ENCODE assay signal across 30 mouse cellular contexts in genomic region chr7:102330270-102330669, GRCm38 (mm10).
A peak's percentile ranks its signal among the peaks of the same experiment; 100 is the strongest.
DNase-seq lines count a peak whose midpoint lies in the region; ATAC-seq and TF ChIP-seq lines count a peak whose summit lies in the region.
"Had no signal": no experiment of that assay in that cellular context is flagged by ENCODE, and none has a peak within 500 bp of the region (broad histone marks: within the 10 kb centered on the region; RNA-seq: fewer than 3 reads in every experiment).

No protein-coding gene starts in this region.

- peak; percentile 58 for ATAC-seq in liver, embryonic 12.5 days
- ATAC-seq in liver, postnatal 0 days: no peak
- peak; percentile 18; the same call in 1 of the 2 replicates for ATAC-seq in liver, embryonic 13.5 days (ENCODE audit: low read depth)
- ATAC-seq: activated CD4-positive, CD25-positive, alpha-beta regulatory T cell, adult 4 months; CD4-positive, CD25-positive, alpha-beta regulatory T cell, adult 4 months; forebrain, postnatal 0 days; hindbrain, postnatal 0 days; inflammation-experienced regulatory T-cells, adult 6 months; intestine, embryonic 16.5 days had no signal

- intact Hi-C loops in gastrocnemius, adult 2 months (cut with DNase I): no loop called here

- H3K4me1 ChIP-seq in liver, embryonic 12.5 days: peaks cover 12% of the 10 kb centered on the region
- H3K4me1 ChIP-seq in liver, postnatal 0 days (ENCODE audit: insufficient read depth): 0 out of 2 replicates have a peak, but pooled peaks cover 3% of the 10 kb centered on the region
- peaks cover 13% of the 10 kb centered on the region for H3K4me1 ChIP-seq in liver, embryonic 13.5 days (replicated peaks)
- H3K4me1 ChIP-seq: embryonic facial prominence, embryonic 10.5 days; embryonic facial prominence, embryonic 13.5 days; forebrain, embryonic 12.5 days; hindbrain, embryonic 10.5 days; hindbrain, embryonic 13.5 days had no signal

- TF ChIP-seq CTCF in gastrocnemius, adult 2 months (IDR thresholded peaks at IDR 0.05): no peak
- no peak for TF ChIP-seq CTCF in liver, postnatal 0 days (IDR thresholded peaks at IDR 0.05; ENCODE audit: low read depth)

- H3K9ac ChIP-seq in liver, embryonic 12.5 days: no peak overlapping the region
- no peak overlapping the region for H3K9ac ChIP-seq in liver, postnatal 0 days (replicated peaks)
- H3K9ac ChIP-seq in liver, embryonic 13.5 days: no peak overlapping the region
- H3K9ac ChIP-seq: embryonic facial prominence, embryonic 13.5 days; forebrain, embryonic 12.5 days; forebrain, postnatal 0 days; heart, embryonic 12.5 days; heart, embryonic 15.5 days; hindbrain, embryonic 13.5 days had no signal

- H3K9me3 ChIP-seq in liver, embryonic 12.5 days (replicated peaks): no peaks in the 10 kb centered on the region
- H3K9me3 ChIP-seq in liver, postnatal 0 days (ENCODE audit: low read length): no peaks in the 10 kb centered on the region
- no peaks in the 10 kb centered on the region for H3K9me3 ChIP-seq in liver, embryonic 13.5 days (replicated peaks)
- H3K9me3 ChIP-seq: embryonic facial prominence, embryonic 10.5 days; embryonic facial prominence, embryonic 13.5 days; forebrain, embryonic 12.5 days; heart, embryonic 12.5 days; heart, embryonic 15.5 days; hindbrain, embryonic 10.5 days; hindbrain, embryonic 13.5 days had no signal

- H3K27me3 ChIP-seq in liver, embryonic 12.5 days (replicated peaks): no peaks in the 10 kb centered on the region
- H3K27me3 ChIP-seq in liver, postnatal 0 days (ENCODE audit: insufficient read depth, low read length): no peaks in the 10 kb centered on the region
- H3K27me3 ChIP-seq in liver, embryonic 13.5 days: no peaks in the 10 kb centered on the region
- H3K27me3 ChIP-seq: embryonic facial prominence, embryonic 13.5 days; forebrain, embryonic 12.5 days; heart, embryonic 12.5 days; heart, embryonic 15.5 days; hindbrain, embryonic 13.5 days had no signal

- no peak overlapping the region for H3K4me3 ChIP-seq in gastrocnemius, adult 2 months
- no peak overlapping the region for H3K4me3 ChIP-seq in liver, embryonic 12.5 days
- H3K4me3 ChIP-seq in liver, postnatal 0 days (ENCODE audit: low read depth, low read length): no peak overlapping the region
- H3K4me3 ChIP-seq in liver, embryonic 13.5 days (replicated peaks): no peak overlapping the region
- H3K4me3 ChIP-seq: embryonic facial prominence, embryonic 10.5 days; embryonic facial prominence, embryonic 13.5 days; erythroblast, embryonic 14.5 days; forebrain, embryonic 12.5 days; heart, embryonic 12.5 days; heart, embryonic 15.5 days; hindbrain, embryonic 10.5 days; hindbrain, embryonic 13.5 days had no signal

- H3K36me3 ChIP-seq in liver, embryonic 12.5 days: no peaks in the 10 kb centered on the region
- H3K36me3 ChIP-seq in liver, postnatal 0 days (replicated peaks; ENCODE audit: insufficient read depth, low read length): no peaks in the 10 kb centered on the region
- no peaks in the 10 kb centered on the region for H3K36me3 ChIP-seq in liver, embryonic 13.5 days
- H3K36me3 ChIP-seq: embryonic facial prominence, embryonic 10.5 days; embryonic facial prominence, embryonic 13.5 days; forebrain, embryonic 12.5 days; heart, embryonic 12.5 days; heart, embryonic 15.5 days; hindbrain, embryonic 10.5 days; hindbrain, embryonic 13.5 days had no signal

- no peak for DNase-seq in gastrocnemius, adult 2 months
- no peak for DNase-seq in gastrocnemius, postnatal 4 days (ENCODE audit: low spot score in 2 of 2)
- no peak for DNase-seq in liver, postnatal 0 days
- DNase-seq in liver, embryonic 13.5 days: no peak
- DNase-seq in kidney, postnatal 10 days: no peak
- no peak for DNase-seq in urinary bladder, postnatal 36 days (ENCODE audit: low spot score in 2 of 2)
- DNase-seq: adrenal gland, postnatal 10 days; adrenal gland, postnatal 36 days; cerebellum, adult 11-12 months; cerebellum, adult 8-10 months; cerebellum, postnatal 10 days; cerebellum, postnatal 36 days; embryo, embryonic 11 days; forebrain, postnatal 0 days; heart, postnatal 10 days; heart, postnatal 36 days had no signal

- H3K27ac ChIP-seq in gastrocnemius, adult 2 months: peak overlapping the region; percentile 38
- H3K27ac ChIP-seq in liver, embryonic 12.5 days: no peak overlapping the region
- no peak overlapping the region for H3K27ac ChIP-seq in liver, postnatal 0 days (ENCODE audit: low read depth)
- no peak overlapping the region for H3K27ac ChIP-seq in liver, embryonic 13.5 days
- H3K27ac ChIP-seq: embryonic facial prominence, embryonic 10.5 days; embryonic facial prominence, embryonic 13.5 days; forebrain, embryonic 12.5 days; heart, embryonic 15.5 days; hindbrain, embryonic 10.5 days; hindbrain, embryonic 13.5 days; hindbrain, postnatal 0 days had no signal

- WGBS in liver, embryonic 12.5 days (ENCODE audit: insufficient replicate concordance): 74% methylated on average over 5 of the region's 5 CpGs
- 81% methylated on average over 5 of the region's 5 CpGs for WGBS in liver, postnatal 0 days (ENCODE audit: insufficient replicate concordance)
- WGBS in liver, embryonic 13.5 days (ENCODE audit: insufficient replicate concordance): 67% methylated on average over 5 of the region's 5 CpGs

- no peak overlapping the region for H3K4me2 ChIP-seq in liver, embryonic 12.5 days
- H3K4me2 ChIP-seq in liver, postnatal 0 days (ENCODE audit: low read depth, low read length): no peak overlapping the region
- no peak overlapping the region for H3K4me2 ChIP-seq in liver, embryonic 13.5 days
- H3K4me2 ChIP-seq: embryonic facial prominence, embryonic 13.5 days; forebrain, embryonic 12.5 days; heart, embryonic 12.5 days; heart, embryonic 15.5 days; hindbrain, embryonic 13.5 days had no signal

- no peak for TF ChIP-seq EP300 in liver, postnatal 0 days (IDR thresholded peaks at IDR 0.05; ENCODE audit: low read depth)
